Mouse (Mus musculus): ENCODE measurements at regions not wholly inside any gene's neighbourhood (a gene's known extent, or its start where the extent isn't known, plus 50 kb on each side); places are given as distances from the start of the nearest gene placed in this dataset.

DNA sequence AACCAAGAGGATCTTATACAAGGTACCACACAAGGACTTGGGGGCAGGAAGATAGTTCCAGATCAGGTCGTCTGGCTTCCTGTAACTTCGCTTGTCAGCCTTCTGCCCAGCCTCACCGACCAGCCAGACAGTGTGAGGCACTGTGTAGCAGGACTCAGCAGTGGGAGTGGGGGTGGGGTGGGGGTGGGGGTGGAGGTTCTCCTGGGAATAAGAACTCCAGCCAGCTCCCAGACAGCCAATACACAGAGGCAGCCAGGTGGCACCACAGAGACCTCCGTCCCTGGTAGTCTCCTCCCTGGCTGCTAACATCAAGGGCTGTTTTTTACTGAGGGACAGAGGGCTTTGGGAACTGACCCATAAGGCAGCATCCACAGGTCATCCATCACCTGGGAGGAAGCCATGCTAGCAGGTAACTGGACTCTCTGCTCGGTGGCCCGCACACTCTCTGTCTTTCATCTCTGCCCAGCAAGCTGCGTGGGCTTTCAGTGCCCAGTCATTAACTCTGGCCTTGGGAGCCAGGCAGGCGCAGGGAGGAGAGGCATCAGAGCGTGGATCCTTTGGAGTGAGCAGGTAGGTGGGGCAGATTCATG, 60.3 kb upstream of the Wnt4 start:
- DNase-seq (ENCODE audit: extremely low read depth, low read depth, low spot score) = no peak
- 66% methylated on average over 9 of the region's 9 CpGs for WGBS
- Histone ChIP-seq H3K79me2 (ENCODE audit: control insufficient read depth, insufficient read depth, low read length) (no peaks in the 10 kb centered on the region), H3K27ac (replicated peaks; ENCODE audit: insufficient read depth, low read depth, low read length) (no peak overlapping the region), H3K27me3 (ENCODE audit: control insufficient read depth, insufficient read depth, low read length) (peaks cover 3% of the 10 kb centered on the region; the same call in 1 of the 2 replicates), H3K4me3 (ENCODE audit: insufficient read depth, low read depth, low read length) (no peak overlapping the region), H3K4me1 (ENCODE audit: control insufficient read depth, insufficient read depth, low read length) (no peaks in the 10 kb centered on the region), H3K9ac (ENCODE audit: low read depth, low read length) (no peak overlapping the region), H3K36me3 (ENCODE audit: control insufficient read depth, insufficient read depth, low read length) (no peaks in the 10 kb centered on the region)
- TF ChIP-seq CTCF (IDR thresholded peaks at IDR 0.05; ENCODE audit: low read depth, low read length) = no peak
- TF ChIP-seq POLR2A (IDR thresholded peaks at IDR 0.05; ENCODE audit: extremely low read depth, insufficient read depth, low read length) = no peak

DNA sequence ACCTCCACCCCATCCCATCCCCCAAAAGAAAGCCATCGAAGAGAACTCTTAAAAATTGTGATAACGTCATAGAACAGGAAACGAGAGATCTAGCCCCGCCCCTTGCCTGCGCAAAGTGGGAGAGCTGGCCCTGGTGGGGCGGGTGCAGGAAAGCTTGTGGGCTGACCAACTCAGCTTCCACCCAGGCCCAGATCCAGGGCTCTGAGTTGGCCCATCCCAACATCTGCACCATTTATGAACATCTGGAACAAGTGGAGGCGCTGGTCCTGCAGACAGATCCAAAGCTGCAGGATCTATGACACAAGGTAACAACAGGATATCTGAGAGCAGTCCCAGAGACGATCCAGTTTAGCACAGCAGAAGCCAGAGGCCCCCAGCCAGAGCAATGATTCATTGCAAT, 62.7 kb upstream of the Wnt4 start:
- DNase-seq (ENCODE audit: extremely low read depth, low read depth, low spot score) = no peak
- H3K9ac ChIP-seq (ENCODE audit: low read depth, low read length) = no peak overlapping the region
- H3K36me3 ChIP-seq (ENCODE audit: control insufficient read depth, insufficient read depth, low read length) = no peaks in the 10 kb centered on the region
- 76% methylated on average over 8 of the region's 8 CpGs for WGBS
- no peak overlapping the region for H3K27ac ChIP-seq (replicated peaks; ENCODE audit: insufficient read depth, low read depth, low read length)
- no peak overlapping the region for H3K4me3 ChIP-seq (ENCODE audit: insufficient read depth, low read depth, low read length)
- no peaks in the 10 kb centered on the region for H3K79me2 ChIP-seq (ENCODE audit: control insufficient read depth, insufficient read depth, low read length)
- no peaks in the 10 kb centered on the region for H3K4me1 ChIP-seq (ENCODE audit: control insufficient read depth, insufficient read depth, low read length)
- TF ChIP-seq POLR2A (IDR thresholded peaks at IDR 0.05; ENCODE audit: extremely low read depth, insufficient read depth, low read length) (no peak), CTCF (IDR thresholded peaks at IDR 0.05; ENCODE audit: low read depth, low read length) (no peak)
- H3K27me3 ChIP-seq (ENCODE audit: control insufficient read depth, insufficient read depth, low read length) = peaks cover 3% of the 10 kb centered on the region; the same call in 1 of the 2 replicates

DNA sequence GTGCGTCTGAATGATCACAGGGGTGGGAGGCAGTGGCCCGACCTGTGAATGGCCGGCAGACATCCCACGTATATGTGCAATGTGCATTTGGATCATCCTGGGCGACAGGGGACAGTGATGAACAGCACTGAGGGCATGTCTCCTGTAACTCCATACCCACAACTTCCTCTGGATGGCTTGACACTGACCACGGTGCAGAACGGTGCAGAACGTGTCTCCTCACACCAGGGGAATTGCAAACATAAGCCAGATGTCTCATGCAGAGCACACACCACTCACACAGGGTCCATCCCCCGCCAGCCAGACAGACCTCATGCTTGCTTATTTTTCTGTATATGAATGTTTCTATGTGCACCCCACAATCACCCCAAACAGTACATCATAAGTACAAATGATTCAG, 64.4 kb upstream of the Wnt4 start:
- no peak for DNase-seq (ENCODE audit: extremely low read depth, low read depth, low spot score)
- Histone ChIP-seq H3K27me3 (ENCODE audit: control insufficient read depth, insufficient read depth, low read length) (peaks cover 3% of the 10 kb centered on the region; the same call in 1 of the 2 replicates), H3K27ac (replicated peaks; ENCODE audit: insufficient read depth, low read depth, low read length) (no peak overlapping the region), H3K4me1 (ENCODE audit: control insufficient read depth, insufficient read depth, low read length) (no peaks in the 10 kb centered on the region), H3K4me3 (ENCODE audit: insufficient read depth, low read depth, low read length) (no peak overlapping the region), H3K79me2 (ENCODE audit: control insufficient read depth, insufficient read depth, low read length) (no peaks in the 10 kb centered on the region), H3K9ac (ENCODE audit: low read depth, low read length) (no peak overlapping the region), H3K36me3 (ENCODE audit: control insufficient read depth, insufficient read depth, low read length) (no peaks in the 10 kb centered on the region)
- TF ChIP-seq CTCF (IDR thresholded peaks at IDR 0.05; ENCODE audit: low read depth, low read length) (no peak), POLR2A (IDR thresholded peaks at IDR 0.05; ENCODE audit: extremely low read depth, insufficient read depth, low read length) (no peak)
- 69% methylated on average over 9 of the region's 9 CpGs for WGBS

DNA sequence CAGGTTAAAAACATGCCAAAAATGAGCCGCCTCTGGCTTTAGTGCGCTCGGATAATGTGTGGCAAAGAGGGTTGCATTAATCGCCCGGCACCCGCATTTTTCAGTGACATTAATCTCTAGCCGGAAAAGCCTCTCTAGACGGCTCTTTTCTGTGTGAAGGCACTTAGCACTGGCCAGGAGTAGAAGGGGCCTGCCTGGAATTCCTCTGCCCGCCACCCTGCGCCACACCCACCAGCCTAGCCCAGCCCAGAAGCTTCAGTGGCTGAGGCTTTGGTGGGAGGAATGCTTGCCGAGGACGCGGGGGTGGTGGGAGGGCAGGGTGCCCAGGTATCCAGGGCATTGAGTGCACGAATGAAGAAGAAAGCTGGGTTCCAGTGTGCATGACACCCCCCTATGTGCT, 65.2 kb upstream of the Wnt4 start:
- Histone ChIP-seq H3K27me3 (ENCODE audit: control insufficient read depth, insufficient read depth, low read length) (peaks cover 3% of the 10 kb centered on the region; the same call in 1 of the 2 replicates), H3K27ac (replicated peaks; ENCODE audit: insufficient read depth, low read depth, low read length) (no peak overlapping the region), H3K4me1 (ENCODE audit: control insufficient read depth, insufficient read depth, low read length) (no peaks in the 10 kb centered on the region), H3K36me3 (ENCODE audit: control insufficient read depth, insufficient read depth, low read length) (no peaks in the 10 kb centered on the region), H3K4me3 (ENCODE audit: insufficient read depth, low read depth, low read length) (no peak overlapping the region), H3K79me2 (ENCODE audit: control insufficient read depth, insufficient read depth, low read length) (no peaks in the 10 kb centered on the region), H3K9ac (ENCODE audit: low read depth, low read length) (no peak overlapping the region)
- no peak for DNase-seq (ENCODE audit: extremely low read depth, low read depth, low spot score)
- no peak for TF ChIP-seq CTCF (IDR thresholded peaks at IDR 0.05; ENCODE audit: low read depth, low read length)
- no peak for TF ChIP-seq POLR2A (IDR thresholded peaks at IDR 0.05; ENCODE audit: extremely low read depth, insufficient read depth, low read length)
- WGBS = 54% methylated on average over 14 of the region's 14 CpGs

DNA sequence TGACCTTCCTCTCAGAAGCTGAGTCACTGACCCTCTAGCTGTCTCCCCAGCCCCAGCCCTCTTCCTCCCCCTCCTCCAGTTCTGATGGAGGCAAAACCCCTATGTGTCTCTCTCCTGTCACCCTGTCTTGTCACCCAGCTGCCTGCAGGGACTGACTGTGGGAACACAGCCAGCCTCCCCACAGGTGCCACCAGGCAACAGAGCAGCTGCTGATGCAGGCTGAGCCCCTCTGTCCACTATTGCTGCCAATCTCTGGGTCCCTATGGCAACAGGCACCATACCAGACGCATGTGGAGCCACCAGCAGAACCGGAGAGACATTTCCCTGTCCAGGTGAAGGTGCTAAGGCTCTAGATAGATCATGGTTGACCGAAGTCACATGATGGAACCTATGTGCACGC, 66.0 kb upstream of the Wnt4 start:
- H3K4me1 ChIP-seq (ENCODE audit: control insufficient read depth, insufficient read depth, low read length) = no peaks in the 10 kb centered on the region
- no peak overlapping the region for H3K4me3 ChIP-seq (ENCODE audit: insufficient read depth, low read depth, low read length)
- TF ChIP-seq POLR2A (IDR thresholded peaks at IDR 0.05; ENCODE audit: extremely low read depth, insufficient read depth, low read length) (no peak), CTCF (IDR thresholded peaks at IDR 0.05; ENCODE audit: low read depth, low read length) (no peak)
- no peak overlapping the region for H3K9ac ChIP-seq (ENCODE audit: low read depth, low read length)
- WGBS = 77% methylated on average over 4 of the region's 4 CpGs
- no peaks in the 10 kb centered on the region for H3K79me2 ChIP-seq (ENCODE audit: control insufficient read depth, insufficient read depth, low read length)
- no peaks in the 10 kb centered on the region for H3K36me3 ChIP-seq (ENCODE audit: control insufficient read depth, insufficient read depth, low read length)
- peaks cover 3% of the 10 kb centered on the region; the same call in 1 of the 2 replicates for H3K27me3 ChIP-seq (ENCODE audit: control insufficient read depth, insufficient read depth, low read length)
- no peak for DNase-seq (ENCODE audit: extremely low read depth, low read depth, low spot score)
- no peak overlapping the region for H3K27ac ChIP-seq (replicated peaks; ENCODE audit: insufficient read depth, low read depth, low read length)

DNA sequence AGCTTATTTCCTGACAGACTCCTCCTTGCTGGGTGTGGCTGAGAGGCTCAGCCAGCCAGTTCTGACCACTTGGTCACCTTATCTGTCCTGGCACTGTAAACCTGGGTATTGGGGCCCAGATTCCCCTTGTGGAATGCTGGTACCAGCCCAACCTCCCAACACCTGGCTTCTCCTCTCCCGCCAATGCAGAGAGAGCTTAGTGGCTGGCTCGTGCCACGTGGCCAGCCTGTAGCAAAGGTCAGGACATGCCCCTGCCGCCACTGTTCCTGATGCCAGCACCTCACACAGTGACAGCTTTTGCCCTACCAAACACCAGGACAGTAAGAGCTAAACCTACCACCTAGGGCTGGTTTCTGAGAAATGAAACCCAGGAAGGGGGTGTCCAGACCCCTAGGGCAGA, 66.8 kb upstream of the Wnt4 start:
- no peak overlapping the region for H3K27ac ChIP-seq (replicated peaks; ENCODE audit: insufficient read depth, low read depth, low read length)
- TF ChIP-seq POLR2A (IDR thresholded peaks at IDR 0.05; ENCODE audit: extremely low read depth, insufficient read depth, low read length) (no peak), CTCF (IDR thresholded peaks at IDR 0.05; ENCODE audit: low read depth, low read length) (no peak)
- H3K79me2 ChIP-seq (ENCODE audit: control insufficient read depth, insufficient read depth, low read length) = no peaks in the 10 kb centered on the region
- DNase-seq (ENCODE audit: extremely low read depth, low read depth, low spot score) = peak; percentile 13
- 45% methylated on average over 4 of the region's 4 CpGs for WGBS
- H3K36me3 ChIP-seq (ENCODE audit: control insufficient read depth, insufficient read depth, low read length) = no peaks in the 10 kb centered on the region
- H3K9ac ChIP-seq (ENCODE audit: low read depth, low read length) = no peak overlapping the region
- no peaks in the 10 kb centered on the region for H3K27me3 ChIP-seq (ENCODE audit: control insufficient read depth, insufficient read depth, low read length)
- no peak overlapping the region for H3K4me3 ChIP-seq (ENCODE audit: insufficient read depth, low read depth, low read length)
- H3K4me1 ChIP-seq (ENCODE audit: control insufficient read depth, insufficient read depth, low read length) = no peaks in the 10 kb centered on the region

Data from liver, adult 2 months (tissue).